Mouse (Mus musculus): Measurements from ENCODE around the gene Scamp5.

Gene Scamp5

GRCm38 (mm10) chr9:57467896-57468549 lies at the start of gene Scamp5:
Gene Scamp5 (minus strand): TSS chr9:57468060.
- peak; percentile 68 for DNase-seq (ENCODE audit: low spot score)

GRCm38 (mm10) chr9:57517113-57517512 lies 49.3 kb upstream of the Scamp5 start:
- no peak for DNase-seq (ENCODE audit: low spot score)

- no peak for DNase-seq (ENCODE audit: low spot score)
Measured at GRCm38 (mm10) chr9:57510577-57510976, 42.7 kb upstream of the Scamp5 start.

GRCm38 (mm10) chr9:57505700-57506099 lies 37.8 kb upstream of the Scamp5 start:
- no peak for DNase-seq (ENCODE audit: low spot score)

- DNase-seq (ENCODE audit: low spot score): no peak
Measured at GRCm38 (mm10) chr9:57504891-57505290, 37.0 kb upstream of the Scamp5 start.

- DNase-seq (ENCODE audit: low spot score): no peak
Measured at GRCm38 (mm10) chr9:57504381-57504700, 36.5 kb upstream of the Scamp5 start.

GRCm38 (mm10) chr9:57503622-57504380 lies 35.9 kb upstream of the Scamp5 start, which contains the start of gene Rpp25:
Gene Rpp25 (plus strand): TSS chr9:57504026.
- DNase-seq (ENCODE audit: low spot score): no peak

- DNase-seq (ENCODE audit: low spot score): no peak
Measured at GRCm38 (mm10) chr9:57502911-57503621, 35.2 kb upstream of the Scamp5 start.

- DNase-seq (ENCODE audit: low spot score): no peak
Measured at GRCm38 (mm10) chr9:57501861-57502260, 34.0 kb upstream of the Scamp5 start.

GRCm38 (mm10) chr9:57501452-57501851 lies 33.6 kb upstream of the Scamp5 start:
- no peak for DNase-seq (ENCODE audit: low spot score)

GRCm38 (mm10) chr9:57498536-57498935 lies 30.7 kb upstream of the Scamp5 start:
- no peak for DNase-seq (ENCODE audit: low spot score)

GRCm38 (mm10) chr9:57497236-57497635 lies 29.4 kb upstream of the Scamp5 start:
- no peak for DNase-seq (ENCODE audit: low spot score)

- DNase-seq (ENCODE audit: low spot score): no peak
Measured at GRCm38 (mm10) chr9:57494970-57495369, 27.1 kb upstream of the Scamp5 start.

- no peak for DNase-seq (ENCODE audit: low spot score)
Measured at GRCm38 (mm10) chr9:57493532-57493931, 25.7 kb upstream of the Scamp5 start.

GRCm38 (mm10) chr9:57487807-57488206 lies 19.9 kb upstream of the Scamp5 start:
- no peak for DNase-seq (ENCODE audit: low spot score)

GRCm38 (mm10) chr9:57485774-57486173 lies 17.9 kb upstream of the Scamp5 start:
- DNase-seq (ENCODE audit: low spot score): peak; percentile 45

- DNase-seq (ENCODE audit: low spot score): no peak
Measured at GRCm38 (mm10) chr9:57468914-57469313, 1.1 kb upstream of the Scamp5 start.

GRCm38 (mm10) chr9:57467271-57467771 lies 539 bp downstream of the Scamp5 start:
- DNase-seq (ENCODE audit: low spot score): no peak

- no peak for DNase-seq (ENCODE audit: low spot score)
Measured at GRCm38 (mm10) chr9:57466101-57466500, 1.8 kb downstream of the Scamp5 start.

- no peak for DNase-seq (ENCODE audit: low spot score)
Measured at GRCm38 (mm10) chr9:57462866-57463265, 5.0 kb downstream of the Scamp5 start.

GRCm38 (mm10) chr9:57459707-57460106 lies 8.2 kb downstream of the Scamp5 start:
- no peak for DNase-seq (ENCODE audit: low spot score)

- no peak for DNase-seq (ENCODE audit: low spot score)
Measured at GRCm38 (mm10) chr9:57453516-57453915, 14.3 kb downstream of the Scamp5 start.

Data from urinary bladder, postnatal 10 days (tissue).